Mouse (Mus musculus) thymus, adult 2 months (tissue): ENCODE data around the gene Wars. TPM values are rescaled to one million over a fixed set of nuclear protein-coding genes. Genes with fewer than 3 reads are reported as not detected.

Experiments
- DNase-seq: peaks from one replicate; pipeline ENCODE4 v3.0.0; 2021
- H3K27ac ChIP-seq: fragments of 200-500 bp; 2 replicates; pipeline ENCODE4 v1.5.1; 2012; ENCODE audit warnings: low read length, control low read depth; ENCODE audit not compliant: control insufficient read depth, insufficient read depth
- H3K27me3 ChIP-seq: fragments of 200-500 bp; 2 replicates; pipeline ENCODE4 v1.6.1; 2012; ENCODE audit warnings: mild to moderate bottlenecking, low read length, moderate library complexity, mixed read lengths; ENCODE audit not compliant: control insufficient read depth, insufficient read depth
- H3K36me3 ChIP-seq: fragments of 200-500 bp; 2 replicates; pipeline ENCODE4 v1.6.1; 2012; ENCODE audit warnings: mild to moderate bottlenecking, low read length, moderate library complexity; ENCODE audit not compliant: control insufficient read depth, insufficient read depth
- H3K4me1 ChIP-seq: fragments of 200-500 bp; replicated peaks from 2 replicates; pipeline ENCODE4 v1.6.1; 2012; ENCODE audit warnings: low read length; ENCODE audit not compliant: control insufficient read depth, insufficient read depth
- H3K4me3 ChIP-seq: fragments of 200-500 bp; 2 replicates; pipeline ENCODE4 v1.5.1; 2012; ENCODE audit warnings: mild to moderate bottlenecking, low read length, control low read depth, moderate library complexity; ENCODE audit not compliant: control insufficient read depth, insufficient read depth
- CTCF ChIP-seq: fragments of 200-500 bp; IDR thresholded peaks from 2 replicates; pipeline ENCODE4 v1.5.1; 2012; ENCODE audit warnings: mild to moderate bottlenecking, control low read depth, low read length, moderate library complexity, borderline replicate concordance; ENCODE audit not compliant: control insufficient read depth, poor library complexity, insufficient read depth; ENCODE audit errors: extremely low read depth
- POLR2A ChIP-seq: fragments of 200-500 bp; IDR thresholded peaks from 2 replicates; pipeline ENCODE4 v1.6.1; 2012; ENCODE audit warnings: mild to moderate bottlenecking, low read length, control low read depth, moderate library complexity; ENCODE audit not compliant: control insufficient read depth, poor library complexity, insufficient read depth; ENCODE audit errors: extremely low read depth
- WGBS: fragments of 180-500 bp; shearing (Covaris S2); methylation state at CpG from one replicate; pipeline ENCODE4 v1.1.7; 2018; 5-methylcytosine and 5-hydroxymethylcytosine counted together
- polyA plus RNA-seq: library from polyadenylated mRNA; depleted of rRNA; stranded (reverse); fragments of >200 nt; gene quantifications from 2 replicates; pipeline ENCODE4 v1.2.3, GENCODE M21; 2012; rRNA removed

The Wars gene
- 71.3 and 72.3 TPM in 2 replicates for polyA plus RNA-seq

DNA sequence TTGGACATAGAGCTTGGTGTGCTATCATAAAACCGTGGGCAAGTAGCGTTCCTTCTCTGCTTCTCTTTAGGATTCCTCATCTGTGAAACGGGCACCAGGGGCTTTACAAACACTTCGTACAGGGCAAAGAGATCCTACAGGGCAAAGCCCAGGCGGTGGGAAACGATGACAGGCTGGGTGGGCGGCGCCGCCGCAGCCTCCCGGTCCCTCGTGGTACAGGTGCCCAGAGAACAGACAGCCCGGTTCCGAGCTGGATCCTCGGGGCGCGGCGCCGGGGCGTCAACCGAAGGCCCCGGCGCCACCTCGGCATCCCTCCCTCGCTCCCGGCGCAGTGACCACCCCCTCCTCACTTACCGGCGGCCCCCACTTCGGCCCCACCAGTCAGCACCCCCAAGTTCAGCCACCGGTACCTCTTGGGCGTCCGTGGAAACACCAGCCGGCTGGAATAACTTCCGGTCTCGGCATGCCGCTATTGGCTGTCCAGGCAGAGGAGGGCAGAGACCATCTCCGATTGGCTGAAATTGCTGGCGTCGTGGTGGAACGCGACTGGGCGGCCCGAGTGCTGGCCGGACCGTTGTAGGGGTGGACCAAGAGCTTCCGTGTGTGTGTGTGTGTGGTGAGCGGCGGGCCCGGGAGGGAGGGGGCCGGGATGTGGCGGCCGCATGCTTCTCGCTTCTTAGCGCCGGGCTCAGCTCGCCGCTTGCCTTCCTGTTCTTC, at the start of gene Wars:
Gene Wars (minus strand): TSS at position 460 of the 717 bp plus-strand sequence.
- TF ChIP-seq POLR2A (peak; percentile 57; the same call in 1 of the 2 replicates), CTCF (peak; percentile 40; the same call in 1 of the 2 replicates)
- peak; percentile 90 for DNase-seq
- peak within 1 kb of the TSS; percentile 6; the same call in 1 of the 2 replicates for H3K27ac ChIP-seq
- H3K4me3 ChIP-seq: peak within 1 kb of the TSS; percentile 66
- WGBS: under 1% methylated on average over 58 of the region's 58 CpGs
- H3K4me1 ChIP-seq: peaks cover 11% of the 10 kb centered on the region
- H3K36me3 ChIP-seq: no peaks in the 10 kb centered on the region
- no peaks in the 10 kb centered on the region for H3K27me3 ChIP-seq

DNA sequence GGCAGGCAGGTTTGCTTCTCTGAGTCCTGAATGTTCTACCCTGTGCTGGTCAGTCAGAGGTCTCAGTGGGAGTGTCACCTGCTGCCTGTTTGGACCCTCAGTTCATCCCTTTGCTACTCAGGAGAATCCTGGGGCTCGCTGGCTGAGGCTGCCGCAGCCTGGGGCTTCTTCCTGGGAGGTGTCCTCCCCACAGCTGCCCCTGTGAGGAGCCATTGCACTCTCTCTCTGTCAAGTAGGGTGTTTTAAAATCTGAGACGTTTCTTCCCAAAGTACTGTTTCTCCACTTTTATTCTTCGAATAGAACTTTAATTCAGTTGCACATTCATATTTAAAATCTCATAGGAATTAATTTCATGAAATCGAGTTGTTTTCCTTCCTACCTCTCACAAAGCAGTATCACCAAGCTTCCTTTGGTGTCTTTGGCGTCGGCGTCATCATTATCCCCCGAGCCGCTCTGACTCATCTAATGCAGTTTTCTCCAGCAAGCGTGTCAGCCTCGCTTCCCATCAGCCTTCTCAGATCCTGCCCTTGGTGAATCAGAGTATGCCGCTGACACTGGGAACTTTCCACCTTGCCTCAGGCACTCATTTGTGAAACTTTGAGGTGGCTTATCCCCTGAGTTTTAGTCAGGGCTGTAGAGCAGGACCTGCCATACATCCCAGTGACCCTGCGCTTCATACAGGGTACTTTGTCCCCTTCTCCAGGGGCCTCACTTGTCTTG, 48.4 kb upstream of the Wars start:
- H3K4me1 ChIP-seq: peaks cover 19% of the 10 kb centered on the region
- no peaks in the 10 kb centered on the region for H3K27me3 ChIP-seq
- H3K27ac ChIP-seq: no peak overlapping the region
- H3K36me3 ChIP-seq: no peaks in the 10 kb centered on the region
- WGBS: 92% methylated on average over 14 of the region's 14 CpGs
- TF ChIP-seq CTCF (no peak), POLR2A (no peak)
- H3K4me3 ChIP-seq: no peak overlapping the region
- no peak for DNase-seq

DNA sequence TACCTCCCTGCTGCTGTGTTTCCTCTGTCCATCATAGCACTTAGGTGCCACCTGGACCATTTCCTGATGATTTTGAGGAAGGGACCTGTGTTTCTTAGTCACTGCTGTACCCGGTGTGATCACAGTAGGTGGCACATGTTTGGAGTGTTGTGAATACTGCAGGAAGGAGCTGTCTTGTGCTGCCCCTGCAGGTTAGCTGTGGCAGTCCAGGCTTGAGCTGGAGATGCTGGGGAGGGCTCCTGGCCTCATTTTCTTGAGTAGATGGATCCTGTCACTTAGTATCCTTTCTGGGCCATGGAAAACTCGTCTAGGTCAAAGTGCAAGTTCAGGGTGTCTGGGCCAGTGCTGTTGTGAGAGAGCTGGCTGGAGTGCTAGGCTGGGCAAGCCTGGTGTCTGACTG, 47.3 kb upstream of the Wars start:
- H3K4me1 ChIP-seq: peaks cover 26% of the 10 kb centered on the region
- DNase-seq: no peak
- no peaks in the 10 kb centered on the region for H3K27me3 ChIP-seq
- no peaks in the 10 kb centered on the region for H3K36me3 ChIP-seq
- WGBS: 75% methylated on average over 2 of the region's 2 CpGs
- no peak overlapping the region for H3K27ac ChIP-seq
- TF ChIP-seq CTCF (no peak), POLR2A (no peak)
- H3K4me3 ChIP-seq: no peak overlapping the region

GRCm38 (mm10) chr12:108940255-108940654, 46.3 kb upstream of the Wars start:
- Histone ChIP-seq H3K27ac (no peak overlapping the region), H3K36me3 (no peaks in the 10 kb centered on the region), H3K27me3 (no peaks in the 10 kb centered on the region), H3K4me1 (peaks cover 29% of the 10 kb centered on the region), H3K4me3 (no peak overlapping the region)
- TF ChIP-seq CTCF (0 out of 2 replicates have a peak, but pooled peaks have one; percentile 14), POLR2A (no peak)
- WGBS: 33% methylated on average over 1 of the region's 1 CpGs
- DNase-seq: no peak

- no peak for DNase-seq
- Histone ChIP-seq H3K4me3 (no peak overlapping the region), H3K4me1 (peaks cover 30% of the 10 kb centered on the region), H3K27ac (no peak overlapping the region), H3K36me3 (no peaks in the 10 kb centered on the region), H3K27me3 (no peaks in the 10 kb centered on the region)
- WGBS: 81% methylated on average over 9 of the region's 9 CpGs
- TF ChIP-seq POLR2A: no peak
Measured at GRCm38 (mm10) chr12:108939317-108939716, 45.3 kb upstream of the Wars start.

DNA sequence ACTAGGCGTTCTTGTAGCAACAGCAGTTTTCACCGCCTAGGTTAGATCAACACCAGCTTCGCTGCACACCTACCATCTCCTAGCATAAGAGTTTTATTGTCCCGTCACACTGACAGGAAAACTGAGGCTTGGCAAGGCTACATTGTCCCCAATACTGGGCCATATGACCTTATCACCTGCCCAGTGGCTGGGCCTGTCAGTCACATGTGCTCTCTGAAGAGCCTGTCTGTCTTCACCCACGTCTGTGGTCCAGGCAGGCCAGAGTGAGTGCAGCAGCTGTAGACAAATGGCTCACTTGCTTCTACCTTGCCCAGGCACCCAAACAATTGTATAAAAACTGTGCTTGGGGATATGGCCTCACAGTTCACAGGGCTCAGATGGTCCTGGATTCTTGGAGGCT, 44.9 kb upstream of the Wars start:
- 83% methylated on average over 5 of the region's 5 CpGs for WGBS
- no peak overlapping the region for H3K4me3 ChIP-seq
- H3K27ac ChIP-seq: no peak overlapping the region
- TF ChIP-seq POLR2A (no peak), CTCF (no peak)
- no peaks in the 10 kb centered on the region for H3K27me3 ChIP-seq
- no peaks in the 10 kb centered on the region for H3K36me3 ChIP-seq
- DNase-seq: no peak
- peaks cover 35% of the 10 kb centered on the region for H3K4me1 ChIP-seq

- WGBS: 53% methylated on average over 4 of the region's 4 CpGs
- TF ChIP-seq POLR2A: no peak
- no peak for TF ChIP-seq CTCF
Measured at GRCm38 (mm10) chr12:108937506-108937905, 43.5 kb upstream of the Wars start.

More at GRCm38 (mm10) chr12:108937506-108937905, 43.5 kb upstream of the Wars start:
- H3K27me3 ChIP-seq: no peaks in the 10 kb centered on the region
- no peaks in the 10 kb centered on the region for H3K36me3 ChIP-seq
- H3K27ac ChIP-seq: no peak overlapping the region
- no peak for DNase-seq
- peaks cover 44% of the 10 kb centered on the region for H3K4me1 ChIP-seq
- no peak overlapping the region for H3K4me3 ChIP-seq
